Mouse (Mus musculus) cerebellum, adult 8-10 months (tissue): ENCODE results near the gene Hs6st2.

Experiments
- DNase-seq: peaks from one replicate; pipeline ENCODE4 v3.0.0; 2022

Hs6st2 gene

GRCm38 (mm10) chrX:51581704-51582103 lies 100.0 kb downstream of the Hs6st2 start:
- DNase-seq: no peak

- DNase-seq: no peak
These were observed 119.8 kb downstream of the Hs6st2 start for GRCm38 (mm10) chrX:51561880-51562279.

- DNase-seq: no peak
These were observed 142.0 kb downstream of the Hs6st2 start for GRCm38 (mm10) chrX:51539626-51540025.

- DNase-seq: no peak
These were observed 144.6 kb downstream of the Hs6st2 start for GRCm38 (mm10) chrX:51537082-51537481.

- no peak for DNase-seq
These were observed 146.4 kb downstream of the Hs6st2 start for GRCm38 (mm10) chrX:51535226-51535625.

- no peak for DNase-seq
These were observed 150.5 kb downstream of the Hs6st2 start for GRCm38 (mm10) chrX:51531136-51531535.

- DNase-seq: no peak
These were observed 153.1 kb downstream of the Hs6st2 start for GRCm38 (mm10) chrX:51528601-51529000.

GRCm38 (mm10) chrX:51514831-51515230 lies 166.8 kb downstream of the Hs6st2 start:
- DNase-seq: no peak

- DNase-seq: no peak
These were observed 175.1 kb downstream of the Hs6st2 start for GRCm38 (mm10) chrX:51506526-51506925.

GRCm38 (mm10) chrX:51505691-51506090 lies 176.0 kb downstream of the Hs6st2 start:
- DNase-seq: peak; percentile 66

- no peak for DNase-seq
These were observed 177.7 kb downstream of the Hs6st2 start for GRCm38 (mm10) chrX:51503781-51504471.

GRCm38 (mm10) chrX:51497831-51498230 lies 183.8 kb downstream of the Hs6st2 start:
- no peak for DNase-seq

GRCm38 (mm10) chrX:51488374-51488773 lies 193.3 kb downstream of the Hs6st2 start:
- no peak for DNase-seq

- DNase-seq: no peak
These were observed 212.2 kb downstream of the Hs6st2 start for GRCm38 (mm10) chrX:51469411-51469810.

GRCm38 (mm10) chrX:51461413-51461812 lies 220.2 kb downstream of the Hs6st2 start:
- DNase-seq: no peak

GRCm38 (mm10) chrX:51443366-51443765 lies 238.3 kb downstream of the Hs6st2 start:
- DNase-seq: no peak

- no peak for DNase-seq
These were observed 249.9 kb downstream of the Hs6st2 start for GRCm38 (mm10) chrX:51431706-51432105.

- DNase-seq: no peak
These were observed 256.6 kb downstream of the Hs6st2 start for GRCm38 (mm10) chrX:51425031-51425430.

GRCm38 (mm10) chrX:51410289-51410688 lies 271.4 kb downstream of the Hs6st2 start:
- no peak for DNase-seq

- DNase-seq: no peak
These were observed 284.2 kb downstream of the Hs6st2 start for GRCm38 (mm10) chrX:51397457-51397856.

- peak; percentile 66 for DNase-seq
These were observed 307.0 kb downstream of the Hs6st2 start for GRCm38 (mm10) chrX:51374670-51375069.

GRCm38 (mm10) chrX:51372477-51373239 lies 309.0 kb downstream of the Hs6st2 start:
- no peak for DNase-seq

- no peak for DNase-seq
These were observed 332.0 kb downstream of the Hs6st2 start for GRCm38 (mm10) chrX:51349682-51350081.

GRCm38 (mm10) chrX:51343595-51343994 lies 338.1 kb downstream of the Hs6st2 start:
- no peak for DNase-seq
